ENCODE assay signal across 9 mouse cellular contexts in genomic region chr14:49118381-49118780, GRCm38 (mm10). TPM values are rescaled to one million over a fixed set of nuclear protein-coding genes. Genes with fewer than 3 reads are reported as not detected.
DNase-seq lines count a peak whose midpoint lies in the region; ATAC-seq lines count a peak whose summit lies in the region.
"Had no signal": no experiment of that assay in that cellular context is flagged by ENCODE, and none has a peak within 500 bp of the region (broad histone marks: within the 10 kb centered on the region; RNA-seq: fewer than 3 reads in every experiment).

No protein-coding gene starts in this region.

- ATAC-seq in hindbrain, embryonic 13.5 days (ENCODE audit: low FRiP score) = no peak

- WGBS in hindbrain, embryonic 10.5 days = 11% methylated on average over 7 of the region's 7 CpGs
- 12% methylated on average over 7 of the region's 7 CpGs for WGBS in hindbrain, embryonic 13.5 days

- no peaks in the 10 kb centered on the region for H3K27me3 ChIP-seq in hindbrain, embryonic 10.5 days (ENCODE audit: insufficient read depth, poor library complexity, severe bottlenecking)
- H3K27me3 ChIP-seq in hindbrain, embryonic 13.5 days = no peaks in the 10 kb centered on the region
- H3K27me3 ChIP-seq: embryonic facial prominence, embryonic 12.5 days had no signal

- intact Hi-C loops in left cerebral cortex, postnatal 36 days (cut with DNase I) = loop anchor here (5.0 kb wide), 1 partner anchor 751 kb away; no protein-coding TSS in a partner anchor

- H3K4me2 ChIP-seq in hindbrain, embryonic 13.5 days = no peak overlapping the region
- H3K4me2 ChIP-seq: embryonic facial prominence, embryonic 12.5 days had no signal

- no peak overlapping the region for H3K4me3 ChIP-seq in hindbrain, embryonic 10.5 days
- H3K4me3 ChIP-seq in hindbrain, embryonic 13.5 days = no peak overlapping the region
- H3K4me3 ChIP-seq: embryonic facial prominence, embryonic 12.5 days had no signal

- H3K36me3 ChIP-seq in hindbrain, embryonic 10.5 days = no peaks in the 10 kb centered on the region
- no peaks in the 10 kb centered on the region for H3K36me3 ChIP-seq in hindbrain, embryonic 13.5 days
- H3K36me3 ChIP-seq: embryonic facial prominence, embryonic 12.5 days had no signal

- DNase-seq in hindbrain, embryonic 10.5 days (ENCODE audit: low spot score) = peak; percentile 53
- DNase-seq in T-cell, adult 2 months (ENCODE audit: low spot score) = peak; percentile 43
- peak; percentile 57 to 69 for DNase-seq in cerebellum, postnatal 36 days
- peak; percentile 82 for DNase-seq in heart, postnatal 4 days
- DNase-seq in left cerebral cortex, postnatal 36 days (ENCODE audit: low spot score in 2 of 2) = peak; percentile 48 to 54
- DNase-seq in retina, postnatal 1 day = peak; percentile 70
- peak; percentile 87 for DNase-seq in thymus, postnatal 4 days

- H3K4me1 ChIP-seq in hindbrain, embryonic 10.5 days (replicated peaks) = 0 out of 2 replicates have a peak, but pooled peaks cover 4% of the 10 kb centered on the region
- H3K4me1 ChIP-seq in hindbrain, embryonic 13.5 days (replicated peaks) = no peaks in the 10 kb centered on the region
- H3K4me1 ChIP-seq: embryonic facial prominence, embryonic 12.5 days had no signal

- H3K9ac ChIP-seq in hindbrain, embryonic 13.5 days = no peak overlapping the region
- H3K9ac ChIP-seq: embryonic facial prominence, embryonic 12.5 days had no signal

- H3K9me3 ChIP-seq in hindbrain, embryonic 10.5 days = no peaks in the 10 kb centered on the region
- no peaks in the 10 kb centered on the region for H3K9me3 ChIP-seq in hindbrain, embryonic 13.5 days
- H3K9me3 ChIP-seq: embryonic facial prominence, embryonic 12.5 days had no signal

- H3K27ac ChIP-seq in hindbrain, embryonic 10.5 days = no peak overlapping the region
- H3K27ac ChIP-seq in hindbrain, embryonic 13.5 days = no peak overlapping the region
- H3K27ac ChIP-seq: embryonic facial prominence, embryonic 12.5 days had no signal

RNA-seq across cellular contexts. Expression of gene Exoc5, which starts 51.9 kb away (rescaled TPM):
- polyA plus RNA-seq in hindbrain, embryonic 10.5 days (2016; fragmentation: Nextera tagmentation; extraction: Ambion mirVana) = 59.9 and 63.8 TPM in 2 replicates
- 77.4 and 78.5 TPM in 2 replicates for polyA plus RNA-seq in hindbrain, embryonic 13.5 days (2015; fragmentation: Nextera tagmentation; extraction: Ambion mirVana)
- total RNA-seq in heart, postnatal 4 days (2021) = 10 to 100 TPM; 38.2 to 38.9 TPM
- 10 to 100 TPM; 53.8 to 60.8 TPM for total RNA-seq in left cerebral cortex, postnatal 36 days (2021)

RNA-seq across cellular contexts. Expression of gene Ap5m1, which starts 52.5 kb away (rescaled TPM):
- 27.8 and 30.0 TPM in 2 replicates for polyA plus RNA-seq in hindbrain, embryonic 10.5 days (2016; fragmentation: Nextera tagmentation; extraction: Ambion mirVana)
- 24.6 and 26.9 TPM in 2 replicates for polyA plus RNA-seq in hindbrain, embryonic 13.5 days (2015; fragmentation: Nextera tagmentation; extraction: Ambion mirVana)
- 10 to 100 TPM; 15.5 to 15.9 TPM for total RNA-seq in heart, postnatal 4 days (2021)
- 10 to 100 TPM; 19.9 to 24.6 TPM for total RNA-seq in left cerebral cortex, postnatal 36 days (2021)

RNA-seq across cellular contexts. Expression of gene Naa30, which starts 53.6 kb away (rescaled TPM):
- polyA plus RNA-seq in hindbrain, embryonic 10.5 days (2016; fragmentation: Nextera tagmentation; extraction: Ambion mirVana) = 8.1 and 9.8 TPM in 2 replicates
- 13.0 and 13.8 TPM in 2 replicates for polyA plus RNA-seq in hindbrain, embryonic 13.5 days (2015; fragmentation: Nextera tagmentation; extraction: Ambion mirVana)
- total RNA-seq in heart, postnatal 4 days (2021) = 10 to 100 TPM; 24.3 to 24.7 TPM
- 10 to 100 TPM; 31.5 to 39.0 TPM for total RNA-seq in left cerebral cortex, postnatal 36 days (2021)
